Mouse (Mus musculus) lung, postnatal 36 days (tissue): ENCODE measurements around the gene Arl14.

Experiments
- DNase-seq: peaks from one replicate; pipeline ENCODE4 v3.0.0; 2022; ENCODE audit warnings: mixed read lengths

The Arl14 gene

DNA sequence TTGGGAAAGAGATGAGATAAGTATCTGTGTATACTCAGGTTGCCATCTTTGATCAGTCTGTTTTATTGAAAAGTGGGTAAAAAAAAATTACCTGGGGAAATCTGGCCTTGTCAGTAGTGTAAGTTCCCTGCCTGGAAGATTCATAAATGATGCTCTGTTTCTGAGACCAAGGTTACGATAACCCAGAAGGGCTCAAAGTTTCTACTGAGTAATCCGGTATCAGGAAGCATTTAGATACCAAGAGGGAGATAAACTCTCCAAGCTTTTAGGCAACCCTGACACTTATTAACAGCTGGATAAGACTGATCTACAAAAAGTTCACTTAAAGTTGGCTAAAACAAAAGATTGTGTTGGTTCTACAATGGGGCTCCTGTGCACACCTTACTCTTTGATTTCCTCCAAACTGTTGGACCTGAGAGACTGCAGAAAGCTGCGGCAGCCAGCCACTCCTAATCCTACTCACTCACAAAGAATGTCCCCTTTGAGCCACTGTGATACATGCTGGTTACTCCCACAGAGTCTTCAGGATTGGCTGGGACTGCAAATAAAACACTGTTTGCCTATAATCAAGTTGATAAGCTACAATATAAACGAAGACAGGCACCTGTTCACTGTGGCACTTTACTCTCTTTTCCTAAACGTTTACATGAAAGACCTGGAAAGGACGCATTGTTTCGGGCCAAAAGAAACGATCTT is at the start of gene Arl14:
TSS of gene Arl14 (plus strand) at position 614 of the 696 bp plus-strand sequence.
- DNase-seq: no peak

DNA sequence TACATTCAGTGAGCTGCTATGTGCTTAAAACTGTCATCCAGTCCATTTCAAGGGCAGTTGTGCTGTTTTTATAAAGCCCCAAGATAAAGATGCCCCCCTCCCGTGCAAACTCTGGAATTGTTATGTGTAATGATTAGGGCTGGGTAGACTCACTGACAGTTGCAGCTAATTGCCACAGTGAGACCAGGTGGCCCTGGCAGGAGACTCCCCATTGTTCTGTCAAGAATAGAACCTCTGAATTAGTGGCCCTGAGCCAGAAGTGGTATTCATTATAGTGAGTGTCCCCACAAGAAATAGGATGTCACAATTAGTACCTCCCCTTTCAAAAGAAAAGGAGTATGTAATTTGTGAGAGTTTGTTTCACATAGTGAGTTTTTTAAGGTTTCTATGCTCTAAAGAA is 47.0 kb upstream of the Arl14 start:
- DNase-seq: no peak

DNA sequence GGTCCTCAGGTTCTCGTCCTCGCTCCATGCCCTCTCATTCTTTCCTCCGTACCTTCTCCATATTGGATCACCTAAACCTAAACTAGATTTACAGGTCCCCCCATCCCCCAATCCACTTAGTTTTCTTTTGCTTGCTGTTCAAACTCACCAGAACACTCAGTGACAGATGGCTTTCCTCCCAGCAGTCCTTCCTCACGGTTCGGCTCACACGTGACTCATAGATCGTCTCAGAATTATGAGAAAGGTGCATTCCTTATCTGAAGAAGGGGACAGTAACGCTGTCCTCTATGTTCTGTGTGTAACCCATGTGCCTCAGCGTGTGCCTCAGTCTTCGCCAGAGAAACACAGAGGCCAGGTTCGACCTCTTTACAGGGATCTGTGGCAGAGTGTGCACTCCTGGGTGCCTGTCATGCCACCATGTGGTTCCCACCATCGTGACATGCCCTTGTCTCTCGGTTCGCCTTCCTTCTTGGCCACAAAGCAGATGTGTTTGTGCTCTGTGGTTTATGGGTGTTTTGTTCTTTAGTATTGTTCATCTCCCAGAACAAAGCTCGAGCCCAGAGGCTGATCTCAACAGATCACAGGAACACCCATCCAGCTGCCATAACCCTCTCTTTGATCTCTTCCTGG is 44.9 kb upstream of the Arl14 start:
- DNase-seq: no peak

DNA sequence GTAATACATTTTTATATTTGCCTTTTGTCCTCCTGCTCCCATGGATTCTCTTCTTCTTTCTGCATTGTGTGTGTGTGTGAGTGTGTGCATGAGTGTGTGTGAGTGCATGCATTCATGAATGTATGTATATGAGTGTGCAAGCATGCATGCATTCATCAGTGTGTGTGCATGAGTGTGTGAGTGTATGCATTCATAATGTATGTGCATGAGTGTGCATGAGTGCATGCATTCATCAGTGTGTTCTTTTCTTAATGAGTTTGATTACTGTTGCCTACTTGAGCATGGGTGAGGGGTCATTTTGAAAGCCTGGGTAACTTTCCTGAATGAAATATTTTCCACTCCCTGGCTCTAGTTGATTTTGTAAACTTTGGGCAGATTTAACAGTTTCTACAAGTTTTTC is 44.3 kb upstream of the Arl14 start:
- no peak for DNase-seq

DNA sequence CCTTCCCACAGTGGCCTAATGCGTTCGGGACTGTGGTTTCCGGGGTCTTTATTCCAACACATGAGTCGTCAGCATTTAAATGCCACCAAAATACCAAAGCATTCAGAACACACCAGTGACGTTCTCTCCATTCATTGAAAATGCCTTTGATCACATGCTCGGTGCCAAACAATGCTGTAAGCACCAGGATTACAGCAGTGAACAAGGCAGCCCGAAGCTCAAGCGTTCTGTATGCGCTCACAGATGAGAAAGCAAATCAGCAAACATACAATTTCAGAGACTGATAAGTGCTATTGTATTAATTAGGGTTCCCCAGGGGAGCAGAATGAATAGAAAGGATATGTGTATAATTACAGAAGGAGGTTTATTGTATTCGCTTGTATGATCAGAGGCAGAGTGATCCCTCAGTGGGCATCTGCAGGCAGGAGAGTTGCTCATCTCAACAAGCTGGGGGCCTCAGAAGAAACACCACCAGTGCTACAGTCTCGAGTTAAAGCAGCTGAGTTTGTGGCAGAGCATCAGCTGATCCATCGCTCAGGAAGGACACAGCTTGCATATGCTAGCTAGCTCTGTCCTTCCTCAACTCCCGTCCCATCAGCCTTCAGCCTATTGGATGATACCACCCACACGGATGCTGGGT is 43.7 kb upstream of the Arl14 start:
- DNase-seq: no peak

DNA sequence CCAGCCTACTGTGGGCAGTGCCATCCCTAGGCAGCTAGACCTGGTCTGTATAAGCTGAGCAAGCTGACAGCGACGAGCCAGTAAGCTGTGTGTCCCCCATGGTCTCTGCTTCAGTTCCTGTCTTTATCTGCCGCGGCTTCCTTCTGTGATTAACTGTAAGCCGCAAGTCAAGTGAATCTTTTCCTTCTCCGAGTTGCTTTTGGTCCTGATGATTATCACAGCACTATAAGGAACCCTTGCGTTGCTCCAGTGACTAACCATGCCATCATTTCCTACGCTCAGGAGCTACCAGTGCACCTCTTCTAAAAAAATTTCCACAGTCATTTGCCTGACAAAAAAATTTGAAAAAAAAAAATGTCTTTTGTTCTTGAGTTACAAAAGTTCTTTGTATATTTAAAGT is 40.7 kb upstream of the Arl14 start:
- no peak for DNase-seq

DNA sequence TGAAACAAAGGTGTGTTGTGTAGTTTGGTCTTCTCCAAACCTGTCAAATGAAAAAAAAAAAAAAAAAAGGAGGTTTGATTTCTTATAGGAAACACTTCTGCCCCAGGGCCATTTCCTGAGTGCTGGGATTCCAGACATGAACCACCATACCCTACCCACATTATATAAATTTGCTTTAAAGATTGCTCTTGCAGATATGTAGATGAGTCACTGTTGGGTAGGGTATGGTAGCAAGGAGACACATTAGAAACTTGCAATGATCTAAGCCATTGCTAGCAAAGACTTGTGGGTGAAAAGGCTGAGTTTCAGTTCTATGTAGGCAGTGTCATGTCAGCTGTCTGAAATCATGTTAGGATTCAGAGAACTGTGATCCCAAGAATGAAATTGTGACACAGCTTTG is 40.0 kb upstream of the Arl14 start:
- DNase-seq: no peak

DNA sequence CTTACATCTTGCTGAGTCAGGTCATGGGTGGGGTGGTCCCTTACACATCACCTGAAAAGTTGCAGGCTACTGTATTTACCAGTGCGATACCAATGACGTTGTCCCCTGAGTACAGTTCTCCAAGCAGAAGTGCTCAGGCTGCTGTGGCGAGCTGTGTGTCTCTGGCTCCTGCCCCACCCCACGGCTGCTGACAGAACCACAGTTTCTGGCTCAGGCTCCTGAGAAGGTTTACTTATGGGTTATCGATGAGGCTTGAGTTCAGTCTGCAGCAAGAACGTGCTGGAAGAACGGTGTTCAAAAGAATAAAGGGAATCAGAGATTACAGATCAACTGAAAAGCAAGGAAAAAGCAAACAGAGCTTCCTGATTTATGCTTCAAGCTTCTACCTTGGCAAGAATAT is 37.0 kb upstream of the Arl14 start:
- no peak for DNase-seq

DNA sequence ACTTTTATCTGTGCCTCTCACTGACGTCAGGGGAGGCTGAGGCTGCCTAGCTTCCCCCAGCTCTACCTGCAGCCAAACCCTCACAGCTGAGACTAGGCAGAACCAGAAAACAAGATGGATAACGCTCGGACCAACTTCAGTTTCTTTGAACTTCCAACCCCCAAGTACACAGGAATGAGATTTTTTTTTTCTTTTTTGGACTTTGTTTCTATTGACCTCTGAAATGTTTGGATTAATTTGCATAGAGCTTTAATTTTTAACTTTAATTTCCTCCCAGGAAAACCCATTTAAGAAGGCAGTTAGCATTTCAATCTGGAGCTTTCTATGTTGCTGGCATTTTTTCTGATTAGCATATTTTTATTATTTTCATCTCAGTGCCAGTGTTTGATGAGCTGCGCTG is 36.2 kb upstream of the Arl14 start:
- DNase-seq: no peak

DNA sequence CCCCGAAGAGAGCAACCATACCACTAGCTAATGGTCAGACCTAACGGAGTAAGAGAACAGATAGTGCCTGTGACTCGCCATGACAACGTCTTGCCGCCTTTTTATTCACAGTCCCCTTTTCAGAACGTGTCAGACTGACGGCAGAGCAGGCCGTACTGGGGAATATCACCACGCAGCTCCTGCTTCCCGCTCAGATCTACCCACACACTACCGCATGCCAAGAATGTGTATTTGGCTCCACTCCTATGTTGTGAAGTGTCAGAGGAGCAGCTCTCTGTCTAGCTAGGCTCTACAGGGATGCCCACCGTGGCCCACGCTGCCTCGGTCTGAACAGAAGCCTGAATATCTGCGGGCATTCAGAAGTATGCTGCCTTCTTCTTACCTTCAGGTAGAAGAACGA is 35.6 kb upstream of the Arl14 start:
- DNase-seq: no peak

DNA sequence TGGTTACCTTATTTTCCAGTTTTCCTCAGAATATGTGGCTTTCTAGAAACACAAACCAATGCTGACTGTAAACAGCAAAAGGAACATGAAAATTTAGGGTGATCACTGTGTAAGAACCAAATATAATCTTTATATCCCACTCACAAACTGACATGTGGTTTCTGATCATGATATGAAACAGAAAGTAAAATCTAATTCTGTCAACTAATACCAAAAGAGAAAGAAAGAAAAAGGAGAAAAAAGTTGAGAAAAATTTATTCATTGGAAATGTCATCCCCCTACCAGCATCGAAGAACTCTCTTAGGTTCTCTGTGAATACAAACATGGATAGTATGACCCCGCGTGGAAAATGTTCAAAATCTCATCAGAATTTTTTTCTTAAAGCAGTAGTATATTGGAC is 29.2 kb upstream of the Arl14 start:
- no peak for DNase-seq

DNA sequence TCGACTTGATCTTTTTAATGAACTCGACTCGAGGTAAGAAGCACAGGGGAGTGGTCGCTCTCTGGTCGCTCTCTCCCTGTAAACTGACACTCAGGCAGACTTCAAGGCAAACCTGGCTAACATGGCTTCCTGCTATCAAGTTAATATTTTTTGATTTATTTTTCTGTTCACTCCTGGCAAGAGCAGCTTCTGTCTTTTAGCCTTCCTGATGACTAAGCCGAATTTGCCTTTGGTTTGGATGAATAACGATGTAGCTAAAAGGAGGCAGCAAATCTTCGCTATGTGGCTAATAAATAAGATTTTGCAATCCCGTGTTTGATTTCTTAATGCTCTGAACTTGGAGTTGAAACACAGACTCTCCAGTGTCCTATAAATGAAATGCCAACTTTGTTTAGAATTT is 27.7 kb upstream of the Arl14 start:
- no peak for DNase-seq

DNA sequence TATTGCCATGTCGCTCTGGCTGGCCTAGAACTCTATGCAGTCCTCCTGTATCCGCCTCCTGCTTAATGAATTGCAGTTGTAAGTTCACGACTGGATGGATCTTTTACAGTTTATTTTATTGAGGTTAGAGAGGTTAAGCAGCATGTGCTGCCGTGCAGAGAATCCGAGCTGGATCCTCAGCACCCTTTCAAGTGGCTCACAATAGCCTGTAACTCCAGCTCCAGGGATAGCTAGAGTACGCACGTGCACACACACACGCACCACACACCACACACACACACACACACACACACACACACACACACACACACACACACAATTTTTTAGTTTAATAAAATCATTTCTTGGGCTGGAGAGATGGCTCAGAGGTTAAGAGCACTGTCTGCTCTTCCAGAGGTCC is 27.0 kb upstream of the Arl14 start:
- DNase-seq: no peak

DNA sequence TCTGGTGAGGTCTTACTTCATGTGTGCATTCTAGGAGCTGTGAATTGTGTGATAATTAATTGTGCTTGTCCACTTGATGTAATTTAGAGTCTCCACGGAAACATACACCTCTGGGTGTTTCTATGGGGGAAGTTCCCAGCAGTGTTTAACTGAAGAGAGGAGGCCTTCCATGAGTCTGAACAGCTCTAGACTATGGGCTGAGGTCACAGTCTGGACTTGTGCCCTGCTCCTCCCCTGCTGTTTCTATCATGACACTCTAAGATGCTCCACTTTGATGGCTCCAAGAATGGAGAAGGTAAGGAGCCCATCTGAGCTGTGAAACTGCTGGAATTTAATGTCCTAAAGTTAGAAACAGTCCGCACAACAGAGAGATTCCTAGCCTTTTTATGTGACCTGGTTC is 24.1 kb upstream of the Arl14 start:
- DNase-seq: no peak

DNA sequence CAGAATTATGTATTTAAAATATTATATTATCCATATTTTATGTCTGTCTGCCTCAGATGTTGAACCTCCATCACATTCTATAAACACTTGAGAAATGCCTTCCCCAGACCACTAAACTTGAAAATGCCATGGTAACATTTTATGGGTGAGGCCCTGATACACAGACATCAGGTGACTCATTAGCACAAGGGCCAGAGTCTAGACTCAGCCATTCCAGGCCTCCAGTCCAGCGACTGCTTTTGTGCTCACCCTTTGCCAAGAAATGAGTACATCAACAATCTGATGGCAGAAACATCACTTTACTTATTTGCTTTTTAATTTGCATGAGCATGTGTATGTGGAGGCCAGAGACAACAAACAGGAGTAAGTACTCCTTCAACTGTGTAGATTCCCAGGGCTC is 22.0 kb upstream of the Arl14 start:
- peak; percentile 21 for DNase-seq

DNA sequence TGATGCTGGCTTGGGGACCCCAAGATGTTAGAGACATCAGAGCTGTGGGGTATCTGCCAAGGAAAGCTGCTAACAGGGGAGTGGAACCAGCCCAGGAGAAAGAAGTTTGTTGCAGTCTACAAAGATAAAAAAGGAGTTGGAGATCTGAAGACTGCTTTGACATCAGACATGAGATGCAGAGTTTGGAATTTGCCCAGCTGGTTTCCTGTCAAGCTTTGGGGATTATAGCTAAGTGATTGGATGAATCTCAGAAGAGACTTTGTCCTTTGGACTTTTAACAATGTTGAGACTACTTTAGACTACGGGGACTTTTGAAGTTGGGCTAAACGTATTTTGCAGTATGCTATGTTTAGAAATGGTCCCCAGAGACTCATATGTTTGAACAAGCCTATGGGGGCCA is 21.0 kb upstream of the Arl14 start:
- DNase-seq: no peak

DNA sequence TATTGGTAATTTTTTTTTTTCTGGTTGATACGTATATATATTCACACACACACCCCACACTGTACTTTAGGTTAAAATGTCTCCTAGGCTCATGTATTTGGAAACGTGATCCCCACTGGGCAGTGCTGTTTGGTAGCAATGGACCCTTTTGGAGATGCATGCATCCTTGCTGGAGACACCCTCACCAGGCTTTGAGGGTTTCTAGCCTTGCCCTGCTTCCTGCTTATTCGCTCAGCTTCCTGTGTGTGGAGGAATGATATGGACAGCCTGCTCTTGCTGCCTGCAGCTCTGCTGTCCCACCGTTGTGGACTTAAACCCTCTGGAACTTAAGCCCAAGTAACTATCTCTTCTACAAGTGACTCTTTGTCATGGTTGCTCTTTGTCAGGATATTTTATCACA is 19.3 kb upstream of the Arl14 start:
- no peak for DNase-seq

DNA sequence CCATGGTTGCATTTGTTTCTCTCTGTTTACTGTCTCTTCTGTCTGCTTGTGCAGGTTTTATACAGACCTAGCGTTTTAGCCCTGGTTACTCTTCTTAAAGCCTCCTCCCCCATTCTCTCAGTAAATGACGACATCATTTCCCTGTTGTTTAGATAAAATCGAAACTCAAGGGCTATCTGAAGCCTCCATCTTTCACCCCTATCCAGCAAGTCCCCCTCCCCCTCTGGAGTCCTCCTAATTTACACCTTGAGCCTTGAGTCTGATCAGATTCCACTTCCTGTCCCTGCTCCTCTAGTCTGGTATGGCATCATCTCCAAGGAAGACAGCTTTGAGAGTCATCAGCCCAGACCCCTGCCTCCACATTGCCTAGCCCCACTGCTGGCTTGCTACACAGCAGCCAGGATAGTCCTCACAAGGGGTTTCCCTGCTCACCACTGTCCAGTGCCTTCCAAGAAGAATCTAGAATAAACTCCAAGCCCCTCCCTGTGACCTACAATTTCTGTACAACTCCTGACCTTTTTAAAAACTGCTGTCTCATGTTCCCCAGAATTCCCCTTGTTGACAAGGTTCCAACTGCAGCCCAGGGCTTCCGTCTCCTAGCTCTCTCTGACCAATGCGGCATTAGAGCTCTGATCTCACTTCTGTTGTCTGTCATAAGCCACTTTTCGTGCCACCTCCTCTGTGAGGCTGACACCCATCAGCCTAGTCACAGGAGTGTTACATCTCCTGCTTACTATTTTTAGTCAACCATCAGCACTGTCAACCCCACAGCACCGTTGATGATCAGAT is 16.8 kb upstream of the Arl14 start:
- DNase-seq: peak; percentile 21

DNA sequence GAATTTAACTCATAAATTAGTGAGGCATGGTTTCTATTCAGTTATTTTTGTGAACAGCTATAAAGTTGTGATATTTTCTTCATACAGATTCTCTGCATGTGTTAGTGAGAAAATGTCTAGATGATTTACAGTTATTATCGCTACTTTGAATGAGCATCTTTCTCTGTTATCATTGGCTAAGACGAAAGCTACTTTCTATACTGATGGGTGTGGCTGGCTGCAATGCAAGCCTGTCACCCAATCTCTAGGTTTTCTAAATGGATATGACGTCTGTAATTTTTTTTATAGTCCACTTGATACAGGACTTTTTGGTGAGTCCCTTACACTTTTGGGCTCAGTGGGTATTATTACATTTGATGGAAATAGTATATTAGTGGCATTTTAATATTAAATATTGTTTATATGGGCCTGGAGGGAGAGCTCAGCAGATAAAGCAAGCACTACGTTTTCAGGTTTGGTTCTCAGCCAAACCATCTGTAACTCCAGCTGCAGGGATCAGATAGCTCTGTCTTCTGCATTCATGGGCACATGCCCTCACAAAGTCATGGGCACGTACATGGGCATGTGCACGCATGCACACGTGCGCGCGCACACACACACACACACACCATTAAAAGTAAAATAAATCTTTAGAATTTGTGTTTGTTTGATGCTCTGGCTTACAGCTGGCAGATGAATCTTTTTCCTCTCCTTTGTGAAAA is 15.9 kb upstream of the Arl14 start:
- no peak for DNase-seq

DNA sequence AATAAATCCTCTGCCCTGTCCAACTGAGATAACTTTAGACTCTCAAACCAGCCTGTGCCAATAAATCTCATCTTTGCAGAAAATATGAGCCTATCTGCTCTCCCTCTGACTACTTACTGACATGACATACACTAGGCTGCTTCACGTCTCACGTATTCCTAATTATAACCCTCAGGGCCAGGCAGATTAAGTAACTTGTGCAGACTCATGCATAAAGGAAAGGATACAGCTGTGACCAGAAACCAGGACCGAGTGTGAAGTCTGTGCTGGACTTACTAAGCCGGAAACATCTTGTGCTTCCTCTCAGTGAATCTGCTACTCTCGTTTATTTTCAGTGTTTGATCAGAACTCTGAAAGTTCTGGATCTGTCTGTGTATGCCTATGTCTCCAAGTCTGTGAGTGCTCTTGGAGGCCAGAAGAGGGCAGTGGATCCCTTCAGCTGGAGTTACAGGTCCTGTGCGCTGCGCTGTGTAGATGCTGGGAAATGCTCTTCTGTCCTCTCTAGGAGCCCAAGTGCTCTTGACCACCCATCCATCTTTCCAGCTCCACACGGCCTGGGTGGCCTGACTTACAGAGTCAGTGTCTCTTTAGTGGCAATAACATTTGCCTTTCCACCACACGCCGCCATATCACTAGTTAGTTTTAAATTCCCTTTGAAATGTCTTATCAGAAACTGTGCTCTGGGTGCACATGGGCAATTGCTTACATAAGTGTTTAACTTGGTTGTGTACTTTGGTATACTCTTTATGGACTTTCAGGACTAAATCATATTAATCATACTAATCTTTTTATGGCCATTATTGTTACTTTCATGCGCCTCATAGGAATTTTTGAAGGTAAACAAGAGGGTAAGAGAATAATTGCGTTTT is 13.5 kb upstream of the Arl14 start:
- DNase-seq: peak; percentile 23

DNA sequence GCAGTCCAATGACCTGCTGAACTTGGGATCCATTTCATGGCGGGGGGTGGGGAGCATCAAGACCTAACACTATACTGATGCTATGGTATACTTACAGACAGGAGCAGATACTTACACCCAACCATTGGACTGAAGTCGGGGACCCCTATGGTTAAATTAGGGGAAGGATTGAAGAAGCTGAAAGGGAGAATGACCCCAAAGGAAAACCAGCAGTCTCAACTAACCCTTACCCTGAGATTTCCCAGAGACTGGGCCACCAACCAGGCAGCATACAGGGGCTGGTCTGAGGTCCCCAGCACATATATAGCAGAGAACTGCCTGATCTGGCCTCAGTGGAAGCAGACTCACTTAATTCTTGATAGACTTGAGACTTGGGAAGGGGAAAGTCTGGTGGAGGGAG is 10.0 kb upstream of the Arl14 start:
- no peak for DNase-seq

DNA sequence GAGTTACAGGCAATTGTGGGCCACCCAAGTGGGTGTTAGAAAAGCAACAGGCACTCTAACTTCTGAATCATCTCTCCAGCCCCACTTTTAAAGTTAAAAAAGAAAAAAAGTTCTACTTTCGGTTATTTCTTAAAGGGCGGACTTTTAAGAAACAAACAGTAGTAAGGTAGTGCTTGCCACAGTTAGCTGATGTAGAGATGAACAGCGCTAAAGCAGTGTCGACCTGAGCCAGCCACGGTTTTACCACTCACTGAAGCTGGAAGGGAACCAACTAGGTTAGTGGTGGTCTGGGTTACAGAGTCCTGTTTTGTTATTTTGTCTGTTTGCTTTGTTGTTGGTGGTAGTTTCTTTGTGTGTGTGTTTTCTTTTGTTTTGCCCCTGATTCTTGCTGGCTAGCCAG is 8.8 kb upstream of the Arl14 start:
- no peak for DNase-seq
